Mouse (Mus musculus): ENCODE measurements around the gene Nrg4.

GRCm38 (mm10) chr9:55357164-55357563 is 30.5 kb upstream of the Nrg4 start:
- TF ChIP-seq ZMIZ1 (IDR thresholded peaks at IDR 0.05; ENCODE audit: low read depth, low read length) (no peak), JUND (conservative IDR thresholded peaks at IDR 0.05; ENCODE audit: low read depth, low read length) (no peak), MXI1 (IDR thresholded peaks at IDR 0.05; ENCODE audit: low read depth, low read length) (no peak), POLR2A (IDR thresholded peaks at IDR 0.05; ENCODE audit: low read depth, low read length) (no peak), TCF12 (IDR thresholded peaks at IDR 0.05; ENCODE audit: low read depth, low read length) (no peak)
